Mouse (Mus musculus): ENCODE data around the gene Mdh1b. TPM values are rescaled to one million over a fixed set of nuclear protein-coding genes. Genes with fewer than 3 reads are reported as not detected.
A peak's percentile ranks its signal among the peaks of the same experiment; 100 is the strongest.

Gene Mdh1b
- polyA plus RNA-seq, 1 experiment: not detected

GRCm38 (mm10) chr1:63763212-63763694 lies 33.1 kb upstream of the Mdh1b start:
- TF ChIP-seq POLR2A (IDR thresholded peaks at IDR 0.05; ENCODE audit: borderline replicate concordance, control insufficient read depth, low read depth, low read length) (no peak), CTCF (IDR thresholded peaks at IDR 0.05; ENCODE audit: control insufficient read depth, insufficient read depth, low read length) (no peak)
- Histone ChIP-seq H3K27ac (ENCODE audit: control insufficient read depth, insufficient read depth, low read depth, low read length, poor library complexity) (no peak overlapping the region), H3K4me1 (ENCODE audit: control insufficient read depth, insufficient read depth, low read length) (no peaks in the 10 kb centered on the region), H3K4me3 (replicated peaks; ENCODE audit: control insufficient read depth, low read depth, low read length) (no peak overlapping the region)
- WGBS: 4% methylated on average over 3 of the region's 3 CpGs

DNA sequence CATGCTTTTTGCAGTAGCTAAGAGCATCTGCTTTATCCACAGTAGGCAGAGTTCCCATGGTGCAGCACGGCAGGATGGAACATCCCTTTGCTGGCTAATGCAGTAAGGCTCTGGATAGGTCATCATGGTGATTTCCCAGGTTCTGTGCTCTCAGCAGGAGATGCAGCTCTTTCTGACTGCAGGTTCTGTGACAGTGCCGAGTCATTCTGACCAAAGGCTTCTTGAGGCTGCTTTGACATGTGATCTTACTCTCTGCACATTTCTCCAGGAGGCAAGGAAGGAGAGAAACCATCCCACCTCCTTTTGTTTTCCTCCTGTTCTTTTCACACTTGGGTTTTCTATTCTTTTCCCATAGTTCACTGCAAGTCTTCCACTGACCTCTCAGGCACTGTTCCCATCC lies 25.9 kb upstream of the Mdh1b start:
- WGBS: 50% methylated on average over 2 of the region's 2 CpGs
- no peak for TF ChIP-seq CTCF (IDR thresholded peaks at IDR 0.05; ENCODE audit: control insufficient read depth, insufficient read depth, low read length)
- TF ChIP-seq POLR2A (IDR thresholded peaks at IDR 0.05; ENCODE audit: borderline replicate concordance, control insufficient read depth, low read depth, low read length): no peak
- H3K4me3 ChIP-seq (replicated peaks; ENCODE audit: control insufficient read depth, low read depth, low read length): no peak overlapping the region
- no peak overlapping the region for H3K27ac ChIP-seq (ENCODE audit: control insufficient read depth, insufficient read depth, low read depth, low read length, poor library complexity)
- no peaks in the 10 kb centered on the region for H3K4me1 ChIP-seq (ENCODE audit: control insufficient read depth, insufficient read depth, low read length)

- no peak overlapping the region for H3K27ac ChIP-seq (ENCODE audit: control insufficient read depth, insufficient read depth, low read depth, low read length, poor library complexity)
- TF ChIP-seq POLR2A (IDR thresholded peaks at IDR 0.05; ENCODE audit: borderline replicate concordance, control insufficient read depth, low read depth, low read length): no peak
- TF ChIP-seq CTCF (IDR thresholded peaks at IDR 0.05; ENCODE audit: control insufficient read depth, insufficient read depth, low read length): no peak
- peak overlapping the region; percentile 81 for H3K4me3 ChIP-seq (replicated peaks; ENCODE audit: control insufficient read depth, low read depth, low read length)
- no peaks in the 10 kb centered on the region for H3K4me1 ChIP-seq (ENCODE audit: control insufficient read depth, insufficient read depth, low read length)
- 67% methylated on average over 8 of the region's 8 CpGs for WGBS
Measured at GRCm38 (mm10) chr1:63729796-63730195, 322 bp downstream of the Mdh1b start.

DNA sequence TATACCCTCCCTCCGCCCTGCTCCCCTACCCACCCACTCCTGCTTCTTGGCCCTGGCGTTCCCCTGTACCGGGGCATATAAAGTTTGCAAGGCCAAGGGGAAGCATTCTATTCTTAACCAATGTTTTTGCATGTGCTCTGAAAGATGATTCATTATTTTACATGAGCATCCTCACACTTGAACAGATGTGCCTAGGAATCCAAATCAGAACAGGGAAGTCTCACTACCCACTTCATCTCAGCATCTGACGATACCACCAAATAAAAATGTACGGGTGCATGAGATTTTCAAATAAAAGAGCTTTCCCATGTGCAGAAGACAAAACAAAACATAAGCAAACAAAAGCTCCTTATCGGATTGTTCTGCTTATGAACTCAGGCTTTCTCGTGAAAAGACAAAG lies 10.0 kb downstream of the Mdh1b start:
- no peak for TF ChIP-seq CTCF (IDR thresholded peaks at IDR 0.05; ENCODE audit: control insufficient read depth, insufficient read depth, low read length)
- no peak for TF ChIP-seq POLR2A (IDR thresholded peaks at IDR 0.05; ENCODE audit: borderline replicate concordance, control insufficient read depth, low read depth, low read length)
- Histone ChIP-seq H3K27ac (ENCODE audit: control insufficient read depth, insufficient read depth, low read depth, low read length, poor library complexity) (no peak overlapping the region), H3K4me1 (ENCODE audit: control insufficient read depth, insufficient read depth, low read length) (no peaks in the 10 kb centered on the region), H3K4me3 (replicated peaks; ENCODE audit: control insufficient read depth, low read depth, low read length) (no peak overlapping the region)
- WGBS: 79% methylated on average over 7 of the region's 7 CpGs

- Histone ChIP-seq H3K4me3 (replicated peaks; ENCODE audit: control insufficient read depth, low read depth, low read length) (no peak overlapping the region), H3K27ac (ENCODE audit: control insufficient read depth, insufficient read depth, low read depth, low read length, poor library complexity) (no peak overlapping the region), H3K4me1 (ENCODE audit: control insufficient read depth, insufficient read depth, low read length) (no peaks in the 10 kb centered on the region)
- 68% methylated on average over 3 of the region's 3 CpGs for WGBS
- TF ChIP-seq POLR2A (IDR thresholded peaks at IDR 0.05; ENCODE audit: borderline replicate concordance, control insufficient read depth, low read depth, low read length): no peak
Measured at GRCm38 (mm10) chr1:63708876-63709275, 21.2 kb downstream of the Mdh1b start.

DNA sequence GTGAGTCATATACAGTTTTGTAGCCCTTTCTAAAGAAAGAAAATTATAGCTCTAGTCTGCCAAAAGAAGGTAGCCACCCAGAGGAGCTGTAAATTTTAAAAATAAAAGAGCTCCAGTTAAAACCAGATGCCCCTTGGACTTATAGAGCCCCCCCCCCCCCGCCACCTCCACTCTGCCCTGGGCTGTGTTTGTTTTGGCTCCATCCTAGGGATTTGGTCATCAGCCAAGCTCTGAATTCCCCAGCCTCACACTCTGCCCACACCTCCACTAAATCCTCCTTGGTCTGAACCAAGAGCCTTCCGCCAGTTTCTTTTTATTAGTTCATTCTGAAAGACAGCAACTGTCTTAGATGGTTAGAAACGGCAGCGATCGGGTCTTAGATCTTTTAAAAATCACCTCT lies 24.4 kb downstream of the Mdh1b start:
- H3K4me3 ChIP-seq (replicated peaks; ENCODE audit: control insufficient read depth, low read depth, low read length): no peak overlapping the region
- no peaks in the 10 kb centered on the region for H3K4me1 ChIP-seq (ENCODE audit: control insufficient read depth, insufficient read depth, low read length)
- H3K27ac ChIP-seq (ENCODE audit: control insufficient read depth, insufficient read depth, low read depth, low read length, poor library complexity): no peak overlapping the region
- TF ChIP-seq CTCF (IDR thresholded peaks at IDR 0.05; ENCODE audit: control insufficient read depth, insufficient read depth, low read length) (no peak), POLR2A (IDR thresholded peaks at IDR 0.05; ENCODE audit: borderline replicate concordance, control insufficient read depth, low read depth, low read length) (no peak)
- 83% methylated on average over 5 of the region's 5 CpGs for WGBS

- Histone ChIP-seq H3K4me3 (replicated peaks; ENCODE audit: control insufficient read depth, low read depth, low read length) (no peak overlapping the region), H3K4me1 (ENCODE audit: control insufficient read depth, insufficient read depth, low read length) (no peaks in the 10 kb centered on the region), H3K27ac (ENCODE audit: control insufficient read depth, insufficient read depth, low read depth, low read length, poor library complexity) (no peak overlapping the region)
- TF ChIP-seq POLR2A (IDR thresholded peaks at IDR 0.05; ENCODE audit: borderline replicate concordance, control insufficient read depth, low read depth, low read length): no peak
- TF ChIP-seq CTCF (IDR thresholded peaks at IDR 0.05; ENCODE audit: control insufficient read depth, insufficient read depth, low read length): no peak
- WGBS: 68% methylated on average over 3 of the region's 3 CpGs
Measured at GRCm38 (mm10) chr1:63696861-63697260, 33.3 kb downstream of the Mdh1b start.

DNA sequence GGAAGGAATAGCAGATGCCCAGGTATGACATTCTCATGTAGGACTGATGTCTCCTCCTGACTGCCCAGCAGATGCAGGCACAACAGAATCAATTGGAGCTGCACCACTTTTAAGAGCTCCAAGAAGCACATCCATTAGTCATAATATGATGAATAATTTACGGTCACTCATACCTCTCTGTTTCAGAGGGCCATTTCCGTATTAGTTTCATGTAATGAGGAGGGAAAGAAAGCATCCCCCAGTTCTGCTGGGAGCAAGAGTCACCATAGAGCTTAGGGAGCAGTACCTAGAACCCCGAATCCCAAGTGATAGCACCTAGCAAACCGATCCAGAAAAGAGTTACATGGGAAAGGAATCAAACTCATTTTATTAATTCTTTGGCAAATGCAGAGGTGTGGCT lies 43.3 kb downstream of the Mdh1b start, which contains the start of gene Dytn:
Gene Dytn (minus strand): TSS at position 101 of the 400 bp plus-strand sequence.
- WGBS: 81% methylated on average over 4 of the region's 4 CpGs

GRCm38 (mm10) chr1:63675975-63676374 lies 54.1 kb downstream of the Mdh1b start:
- Histone ChIP-seq H3K27ac (ENCODE audit: control insufficient read depth, insufficient read depth, low read depth, low read length, poor library complexity) (no peak overlapping the region), H3K4me3 (replicated peaks; ENCODE audit: control insufficient read depth, low read depth, low read length) (no peak overlapping the region), H3K4me1 (ENCODE audit: control insufficient read depth, insufficient read depth, low read length) (no peaks in the 10 kb centered on the region)
- TF ChIP-seq CTCF (IDR thresholded peaks at IDR 0.05; ENCODE audit: control insufficient read depth, insufficient read depth, low read length) (no peak), POLR2A (IDR thresholded peaks at IDR 0.05; ENCODE audit: borderline replicate concordance, control insufficient read depth, low read depth, low read length) (no peak)
- whole genome bisulfite sequencing: 78% methylated on average over 3 of the region's 3 CpGs

More for the DNA sequence above, 43.3 kb downstream of the Mdh1b start, which contains the start of gene Dytn:
- H3K4me3 ChIP-seq (replicated peaks; ENCODE audit: control insufficient read depth, low read depth, low read length): no peak within 1 kb of the TSS
- TF ChIP-seq CTCF (IDR thresholded peaks at IDR 0.05; ENCODE audit: control insufficient read depth, insufficient read depth, low read length) (no peak), POLR2A (IDR thresholded peaks at IDR 0.05; ENCODE audit: borderline replicate concordance, control insufficient read depth, low read depth, low read length) (no peak)
- H3K4me1 ChIP-seq (ENCODE audit: control insufficient read depth, insufficient read depth, low read length): no peaks in the 10 kb centered on the region
- H3K27ac ChIP-seq (ENCODE audit: control insufficient read depth, insufficient read depth, low read depth, low read length, poor library complexity): no peak within 1 kb of the TSS
